Mouse (Mus musculus) brain, adult 2 months (tissue): ENCODE results near the gene Pax7.

Experiments
- DNase-seq: peaks from one replicate; pipeline ENCODE4 v3.0.0; 2011; ENCODE audit warnings: low read depth, low spot score

Gene Pax7

DNA sequence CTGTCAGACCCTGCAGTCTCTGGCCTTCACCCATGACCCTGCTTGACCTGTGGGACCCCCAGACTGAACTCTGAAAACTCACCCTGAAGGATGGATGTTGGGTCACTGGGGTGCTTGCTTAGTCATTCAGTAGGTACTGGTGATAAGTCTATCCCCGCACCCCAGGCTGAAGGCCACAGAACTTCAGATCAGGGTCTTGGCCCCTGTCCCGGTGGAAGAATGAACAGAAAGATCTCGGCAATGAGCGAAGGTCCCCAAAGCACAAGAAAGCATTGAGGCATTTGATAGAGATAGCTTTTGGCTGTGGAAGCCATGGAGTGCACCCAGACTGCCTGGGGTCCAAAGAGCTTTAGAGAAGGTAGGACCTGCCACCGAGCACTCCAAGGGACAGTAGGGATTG, 82.4 kb downstream of the Pax7 start:
- no peak for DNase-seq

GRCm38 (mm10) chr4:139747190-139747936, 86.0 kb downstream of the Pax7 start:
- no peak for DNase-seq

GRCm38 (mm10) chr4:139746177-139746576, 87.2 kb downstream of the Pax7 start:
- DNase-seq = no peak

DNA sequence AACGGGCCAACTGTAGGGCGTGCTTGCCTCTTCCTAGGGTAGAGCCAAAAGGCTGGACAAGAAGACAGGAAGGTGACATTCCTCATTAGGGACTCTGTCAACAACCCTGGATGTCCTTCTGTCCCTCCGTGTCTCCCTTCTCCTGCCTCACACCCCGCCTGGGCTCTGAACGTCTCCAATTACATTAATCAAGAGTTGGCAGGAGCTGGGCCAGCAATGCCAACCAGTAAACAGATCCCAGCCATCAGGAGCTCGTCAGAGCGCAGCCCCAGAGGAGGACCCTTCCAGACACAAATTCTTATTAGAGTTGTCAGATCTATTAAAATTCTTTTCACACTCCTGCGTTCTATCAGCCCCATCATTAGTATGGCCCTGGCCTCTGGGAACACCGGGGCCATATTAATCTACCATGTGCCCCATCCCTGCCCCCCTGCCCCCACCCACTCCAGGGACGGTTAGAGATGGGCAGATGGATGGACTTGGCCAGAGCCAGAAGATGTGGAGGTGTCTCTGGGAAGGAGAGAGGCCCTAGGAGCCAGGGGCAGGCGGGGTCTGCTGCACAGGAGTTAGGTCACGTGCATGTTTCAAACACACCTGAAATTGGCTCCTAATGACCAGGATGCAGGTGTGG, 88.4 kb downstream of the Pax7 start:
- no peak for DNase-seq

GRCm38 (mm10) chr4:139743626-139744025, 89.7 kb downstream of the Pax7 start:
- DNase-seq = no peak

DNA sequence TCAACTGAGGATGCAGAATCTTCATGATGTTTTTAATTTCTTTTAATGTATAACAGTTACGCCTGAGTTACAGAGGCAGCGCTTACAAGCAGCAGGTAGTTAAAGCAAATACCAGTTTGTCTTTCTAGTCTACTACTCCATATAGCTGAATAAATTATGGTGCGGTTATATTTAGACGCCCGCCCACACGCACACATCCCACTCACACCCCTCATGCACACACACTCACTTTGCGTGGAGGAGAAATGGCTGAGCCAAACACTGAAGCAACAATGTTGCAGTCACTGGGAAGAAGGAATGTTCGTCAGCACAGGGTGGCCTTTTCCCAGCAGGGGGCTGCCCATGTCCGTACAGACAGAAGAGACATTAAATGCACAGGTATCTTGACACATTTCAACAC, 96.3 kb downstream of the Pax7 start:
- DNase-seq = peak; percentile 76

DNA sequence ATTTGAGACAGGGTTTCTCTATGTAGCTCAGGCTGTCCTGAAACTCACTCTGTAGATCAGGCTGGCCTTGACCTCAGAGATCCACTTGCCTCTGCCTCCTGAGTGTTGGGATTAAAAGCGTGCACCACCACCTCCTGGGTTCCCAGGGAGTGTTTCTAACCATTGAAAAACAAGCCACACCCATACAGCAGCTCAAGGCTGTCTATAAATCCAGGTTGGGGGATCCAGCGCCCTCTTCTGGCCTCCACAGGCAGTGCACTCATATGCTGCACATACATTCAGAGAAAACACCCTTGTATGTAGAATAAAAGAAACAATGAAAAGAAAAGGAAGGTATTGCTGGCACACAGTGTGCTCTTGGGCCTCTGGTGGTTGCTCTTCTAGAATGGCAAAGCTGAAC, 106.2 kb downstream of the Pax7 start:
- no peak for DNase-seq

DNA sequence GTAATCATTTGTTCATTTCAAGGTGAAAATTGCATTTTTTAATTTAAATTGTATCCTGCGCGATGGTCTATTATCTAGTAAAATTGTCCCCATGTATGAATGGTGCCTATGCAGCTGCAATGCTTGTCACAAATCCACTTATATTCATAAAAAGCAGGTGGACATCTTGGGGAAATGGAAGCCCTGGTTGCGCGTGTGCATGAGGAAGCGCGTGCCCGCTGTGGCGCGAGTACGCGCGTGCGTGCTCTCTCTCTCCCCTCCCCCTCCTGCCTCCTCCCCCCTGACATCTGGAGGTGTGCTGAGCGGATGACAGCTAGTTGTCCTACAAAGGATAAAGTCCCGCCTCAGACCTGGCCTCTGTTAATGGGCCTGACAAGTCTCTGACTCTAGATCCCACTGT, 107.9 kb downstream of the Pax7 start:
- no peak for DNase-seq

DNA sequence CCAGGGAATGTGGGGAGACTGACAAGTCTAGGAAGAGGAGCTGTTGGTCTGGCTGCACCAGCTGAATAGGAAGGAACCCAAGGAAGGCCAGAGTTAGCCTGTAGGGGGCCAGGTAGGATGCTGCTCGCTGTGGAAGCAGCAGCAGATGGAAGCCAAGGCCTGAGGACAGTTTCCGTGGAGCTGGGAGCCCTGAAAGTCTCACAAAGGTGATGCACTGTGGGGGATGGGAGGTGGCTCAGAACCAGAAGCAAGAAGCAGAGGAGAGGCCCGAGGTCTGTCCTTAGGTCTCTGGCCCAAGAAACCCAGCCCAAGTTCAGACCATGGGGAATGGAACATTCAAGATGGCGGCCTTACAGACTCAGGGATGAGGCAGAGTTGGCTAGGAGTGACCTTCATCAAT, 109.0 kb downstream of the Pax7 start:
- DNase-seq = no peak

GRCm38 (mm10) chr4:139718978-139719377, 114.3 kb downstream of the Pax7 start:
- no peak for DNase-seq

DNA sequence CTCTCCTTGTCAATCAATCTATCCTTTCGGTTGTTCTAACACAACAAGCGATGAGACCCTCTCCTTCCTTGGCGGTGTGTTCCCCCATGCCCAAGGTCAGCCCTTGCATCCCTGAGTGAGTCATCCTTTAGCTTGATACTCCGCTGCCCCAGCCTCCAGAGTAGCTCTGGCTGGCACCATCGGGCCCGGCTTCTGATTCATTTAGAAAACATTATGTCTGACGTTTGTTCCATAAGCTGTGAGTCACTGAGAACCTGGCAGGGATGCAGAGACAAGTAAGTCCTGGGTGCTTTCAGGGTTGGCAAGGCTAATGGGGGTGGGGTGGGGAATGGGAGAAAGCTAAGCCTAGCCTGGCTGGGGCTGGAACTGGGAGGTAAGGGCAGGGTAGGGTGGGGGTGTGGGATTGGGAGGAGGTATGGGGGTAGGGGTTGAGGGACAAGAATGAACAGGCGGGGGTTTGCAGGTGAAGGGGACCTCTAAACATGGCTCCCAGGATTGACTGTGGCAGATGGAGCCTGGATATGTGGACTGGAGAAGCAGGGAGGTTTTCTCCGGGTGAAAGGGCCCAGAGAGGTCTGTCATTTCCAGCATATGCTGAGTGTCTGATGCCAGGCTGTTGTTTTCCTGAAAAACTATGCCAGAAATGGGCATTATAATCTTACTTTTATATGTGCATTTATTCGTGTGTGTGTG, 116.7 kb downstream of the Pax7 start:
- peak; percentile 85 for DNase-seq

- no peak for DNase-seq
These were observed 117.9 kb downstream of the Pax7 start for GRCm38 (mm10) chr4:139715241-139715932.

DNA sequence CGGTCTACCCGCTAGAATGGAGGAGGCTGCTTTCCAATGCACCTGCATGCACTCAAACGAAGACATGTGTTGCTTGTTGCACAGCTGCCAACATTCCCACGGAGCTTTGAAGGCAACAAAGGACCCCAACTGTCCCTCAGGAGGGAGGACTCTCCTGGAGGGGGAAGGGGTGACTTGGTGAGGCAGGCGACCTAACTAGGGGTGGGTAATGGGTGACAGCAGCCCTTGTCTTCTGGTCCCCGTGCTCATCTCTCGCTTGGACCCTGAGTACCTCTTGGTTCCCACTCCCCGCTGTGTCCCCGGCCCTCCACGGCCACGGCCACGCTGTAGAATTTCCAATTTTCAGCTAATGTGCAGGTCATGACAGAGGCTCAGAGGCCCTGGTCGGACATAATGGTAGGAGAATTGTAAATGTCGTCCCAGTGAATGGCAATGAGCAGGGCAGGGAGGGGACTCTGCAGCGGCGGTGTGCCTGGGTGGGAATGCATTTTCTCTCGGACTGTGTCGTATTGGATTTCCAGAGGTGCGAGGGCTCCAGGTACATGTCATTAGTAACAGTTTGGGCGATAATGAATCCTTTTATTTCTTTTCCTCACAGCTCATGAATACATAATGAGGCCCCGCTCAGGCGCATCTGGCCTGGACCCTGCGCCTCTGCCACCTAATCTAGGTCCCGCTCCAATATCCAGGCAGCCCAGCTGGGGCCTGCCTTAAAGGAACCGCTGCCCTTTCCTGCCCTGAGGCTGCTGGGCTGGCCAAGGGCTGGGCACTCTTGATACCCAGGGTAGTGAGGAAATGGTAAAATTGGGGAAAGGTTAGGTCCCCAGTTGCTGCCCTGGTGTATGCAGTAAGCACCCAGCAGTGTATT, 122.6 kb downstream of the Pax7 start:
- DNase-seq = no peak

DNA sequence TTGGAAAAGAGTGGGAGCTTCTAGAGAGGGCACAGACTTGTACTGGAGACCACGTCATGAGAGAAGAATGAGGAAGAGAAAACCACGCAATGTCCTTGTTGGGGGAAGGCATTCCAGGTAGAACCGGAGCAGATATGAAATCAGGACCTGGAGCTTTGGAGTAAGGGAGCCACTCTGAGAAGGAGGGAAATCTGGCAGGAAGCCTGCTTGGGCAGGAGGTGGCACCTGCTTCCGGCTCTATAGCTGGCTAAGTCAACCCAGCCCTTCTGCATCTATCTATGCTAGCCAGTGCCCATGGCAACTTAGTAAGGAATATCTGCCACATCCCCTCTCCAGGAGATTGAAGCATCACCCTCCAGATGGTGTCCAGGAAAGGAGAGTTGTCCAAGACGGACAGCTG, 127.3 kb downstream of the Pax7 start:
- no peak for DNase-seq

- no peak for DNase-seq
These were observed 129.9 kb downstream of the Pax7 start for GRCm38 (mm10) chr4:139703468-139703867.

- DNase-seq = no peak
These were observed 130.4 kb downstream of the Pax7 start for GRCm38 (mm10) chr4:139702914-139703313.

DNA sequence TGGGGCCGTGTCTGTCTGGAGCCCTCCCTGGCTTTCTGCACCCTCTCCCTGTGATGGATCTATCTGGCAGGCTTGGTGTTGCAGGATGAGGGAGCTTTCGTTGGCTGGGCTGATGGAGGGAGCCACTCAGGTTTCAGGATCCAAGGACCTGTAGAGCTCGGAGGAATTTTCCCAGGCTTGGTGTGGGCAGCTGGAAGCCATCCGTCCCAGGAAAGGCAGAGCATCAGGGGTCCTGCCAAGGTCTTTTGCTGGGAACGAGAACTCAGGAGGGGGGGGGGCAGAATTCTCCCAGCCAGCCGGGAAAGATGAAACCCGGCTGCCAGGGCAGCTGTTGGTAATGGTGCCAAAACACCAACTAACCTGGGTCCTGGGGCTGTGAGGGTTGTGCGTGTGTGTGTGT, 134.7 kb downstream of the Pax7 start:
- no peak for DNase-seq

DNA sequence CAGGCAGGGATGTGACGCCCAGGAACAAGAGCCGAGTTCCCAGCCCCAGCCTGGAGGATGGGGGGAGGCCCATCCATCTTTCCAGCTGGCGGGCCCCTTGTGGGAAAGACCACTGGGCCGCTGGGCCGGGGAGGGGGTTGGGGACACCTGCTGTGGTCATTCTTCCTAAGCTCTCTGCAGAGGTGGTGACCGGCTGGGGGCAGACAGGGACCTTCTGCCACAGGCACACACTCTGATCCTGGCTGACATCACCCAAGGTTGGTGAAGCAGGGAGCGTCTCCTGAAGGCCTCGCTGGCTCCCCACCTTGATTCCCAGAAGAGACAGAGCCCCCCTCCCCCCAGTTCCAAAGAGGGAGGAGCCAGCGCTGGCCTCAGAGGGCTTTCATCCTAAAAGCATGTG, 135.6 kb downstream of the Pax7 start:
- DNase-seq = no peak

DNA sequence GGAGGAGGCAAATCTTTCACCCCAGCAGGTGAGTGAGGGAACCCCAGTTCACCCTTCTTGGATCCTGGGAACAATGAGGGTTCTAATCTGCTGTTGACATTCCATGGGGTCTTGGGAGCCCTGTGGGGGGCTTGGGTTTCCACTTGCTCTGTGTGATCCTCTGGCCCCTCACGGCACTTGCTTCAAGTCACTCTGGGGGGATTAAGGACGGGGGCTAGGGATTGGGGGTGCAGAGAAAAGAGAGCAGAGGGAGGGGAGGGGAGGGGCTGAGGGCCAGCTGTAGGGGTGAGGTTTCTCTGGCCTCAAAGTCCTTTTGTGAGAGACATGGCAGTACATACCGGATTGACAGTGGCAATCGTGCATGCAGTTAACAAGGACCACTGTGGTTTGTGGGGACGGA, 140.0 kb downstream of the Pax7 start:
- DNase-seq = no peak

- no peak for DNase-seq
These were observed 143.6 kb downstream of the Pax7 start for GRCm38 (mm10) chr4:139689627-139690269.

GRCm38 (mm10) chr4:139688058-139688457, 145.3 kb downstream of the Pax7 start:
- DNase-seq = no peak
